Mouse (Mus musculus) embryo, embryonic 9.5 days (tissue): ENCODE measurements around the gene Usp46.
A peak's percentile ranks its signal among the peaks of the same experiment; 100 is the strongest.
"Not testable (repeated sequence)": the region's sequence is repeated elsewhere in the genome, so short reads cannot be mapped to it uniquely, and the experiment has no call there.

Experiments
- DNase-seq: peaks from one replicate; pipeline ENCODE4 v3.0.0-alpha.2; 2017; ENCODE audit errors: extremely low spot score

The Usp46 gene

DNA sequence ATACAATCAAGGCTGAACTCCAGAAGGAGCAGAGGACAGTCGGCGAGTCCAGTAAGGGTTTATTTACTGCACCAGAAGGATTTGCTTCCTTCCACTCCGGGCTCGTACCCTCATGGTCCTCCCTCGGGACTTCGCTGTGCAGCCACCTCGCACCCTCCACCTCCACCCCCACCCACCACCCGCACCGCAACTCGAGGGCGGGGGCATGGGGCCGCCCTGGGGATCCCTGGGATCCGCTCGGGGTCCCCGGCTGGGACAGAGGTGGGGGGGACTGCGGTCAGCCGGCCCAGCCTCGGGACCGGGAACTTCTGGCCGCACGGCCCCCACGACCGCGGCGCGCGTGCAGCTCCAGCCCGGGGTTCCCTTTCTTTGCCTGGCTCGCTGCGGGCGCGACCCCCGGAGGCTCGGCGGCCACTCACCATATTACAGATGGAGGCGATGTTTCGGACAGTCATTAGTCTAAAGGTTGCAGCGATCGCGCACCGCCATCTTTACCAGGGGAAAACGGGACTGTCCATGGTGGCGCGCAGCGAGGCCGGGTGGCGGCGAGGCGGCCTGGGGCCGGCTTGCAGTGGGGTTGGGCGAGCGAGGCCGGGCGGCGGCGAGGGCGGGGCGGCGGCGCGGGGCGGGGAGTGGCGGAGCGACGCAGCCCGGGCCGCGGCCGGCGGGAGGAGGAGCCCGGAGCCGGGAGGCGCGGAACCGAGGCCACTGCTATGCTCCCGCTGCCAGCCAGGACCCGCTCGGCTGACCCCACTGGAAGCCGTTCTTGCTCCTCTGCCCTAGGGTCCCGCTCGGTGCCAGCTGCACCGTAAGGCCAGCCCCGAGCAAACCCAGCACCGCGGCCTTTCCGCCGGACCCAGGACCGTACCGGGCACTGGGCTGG lies at the start of gene Usp46:
Gene Usp46, minus strand, starts transcription at position 601 of the 883 bp plus-strand sequence.
- DNase-seq = peak; percentile 88

- DNase-seq = no peak
Measured at GRCm38 (mm10) chr5:74113961-74114689, 45.9 kb upstream of the Usp46 start.

DNA sequence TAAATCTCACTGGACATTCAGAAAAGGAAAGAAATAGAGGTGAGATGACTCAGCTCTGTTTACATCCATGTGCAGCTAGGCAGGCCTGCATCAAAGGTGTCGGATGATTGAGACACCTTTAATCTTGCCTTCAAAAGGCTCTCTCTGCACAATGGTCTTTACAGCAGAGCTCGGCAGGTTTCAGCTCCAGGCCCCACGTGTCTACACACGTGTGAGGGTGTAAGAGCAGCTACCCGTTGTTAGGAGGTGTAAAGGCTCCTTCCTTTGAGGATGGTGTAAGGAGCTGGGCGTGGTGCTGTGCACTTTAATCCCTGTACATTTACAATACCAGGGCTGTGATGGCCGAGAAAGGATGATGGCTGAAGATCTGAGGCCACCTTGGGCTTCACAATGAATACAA lies 37.2 kb upstream of the Usp46 start:
- DNase-seq = no peak

DNA sequence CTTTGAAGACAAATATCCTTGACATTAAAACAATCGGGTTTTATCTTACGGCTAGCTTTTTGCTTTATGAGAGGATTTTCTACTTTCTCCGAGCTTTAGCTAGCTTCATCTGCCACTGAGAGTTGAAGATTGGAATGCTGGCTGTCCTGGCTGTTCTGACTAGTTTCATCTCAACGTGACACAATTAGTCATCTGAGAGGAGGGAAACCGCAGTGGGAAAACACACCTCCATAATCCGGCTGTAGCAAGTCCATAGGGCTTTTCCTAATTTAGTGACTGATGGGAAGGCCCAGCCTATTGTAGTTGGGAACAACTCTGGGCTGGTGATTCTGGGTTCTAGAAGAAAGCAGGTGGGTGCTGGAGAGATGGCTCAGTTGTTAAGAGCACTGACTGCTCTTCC lies 33.5 kb upstream of the Usp46 start:
- no peak for DNase-seq

GRCm38 (mm10) chr5:74099046-74099445 lies 30.8 kb upstream of the Usp46 start:
- no peak for DNase-seq

GRCm38 (mm10) chr5:74097854-74098220 lies 29.6 kb upstream of the Usp46 start:
- no peak for DNase-seq

GRCm38 (mm10) chr5:74097116-74097853 lies 29.1 kb upstream of the Usp46 start:
- DNase-seq = no peak

- no peak for DNase-seq
Measured at GRCm38 (mm10) chr5:74096060-74096459, 27.8 kb upstream of the Usp46 start.

- no peak for DNase-seq
Measured at GRCm38 (mm10) chr5:74095611-74096010, 27.4 kb upstream of the Usp46 start.

DNA sequence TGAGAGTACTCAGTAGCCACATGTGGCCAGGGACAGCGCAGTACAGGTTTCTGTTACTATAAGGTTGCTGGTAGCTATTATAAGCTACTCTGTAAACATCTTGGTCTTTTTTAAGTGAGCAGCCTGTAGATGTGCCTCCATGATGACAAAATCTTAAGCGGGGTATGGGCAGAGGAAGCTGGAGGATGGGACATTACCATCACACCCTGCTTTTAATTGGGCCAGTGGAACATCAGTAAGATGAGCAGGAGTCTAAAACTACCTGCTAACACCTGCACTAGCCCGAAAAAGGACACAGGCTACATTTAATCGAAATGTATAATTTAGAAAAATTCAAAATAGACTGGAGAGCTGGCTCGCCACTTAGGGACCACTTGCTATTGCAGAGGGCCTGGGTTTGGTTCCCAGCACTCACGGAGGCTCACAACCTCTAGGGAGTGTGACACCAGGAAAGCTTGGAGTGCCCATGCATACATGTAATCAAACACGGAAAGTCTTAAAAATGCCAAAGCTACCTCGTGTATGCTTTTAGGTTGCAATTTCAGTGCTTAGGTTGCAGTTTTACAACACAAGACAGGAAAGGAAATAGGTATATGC lies 26.7 kb upstream of the Usp46 start:
- DNase-seq = no peak

DNA sequence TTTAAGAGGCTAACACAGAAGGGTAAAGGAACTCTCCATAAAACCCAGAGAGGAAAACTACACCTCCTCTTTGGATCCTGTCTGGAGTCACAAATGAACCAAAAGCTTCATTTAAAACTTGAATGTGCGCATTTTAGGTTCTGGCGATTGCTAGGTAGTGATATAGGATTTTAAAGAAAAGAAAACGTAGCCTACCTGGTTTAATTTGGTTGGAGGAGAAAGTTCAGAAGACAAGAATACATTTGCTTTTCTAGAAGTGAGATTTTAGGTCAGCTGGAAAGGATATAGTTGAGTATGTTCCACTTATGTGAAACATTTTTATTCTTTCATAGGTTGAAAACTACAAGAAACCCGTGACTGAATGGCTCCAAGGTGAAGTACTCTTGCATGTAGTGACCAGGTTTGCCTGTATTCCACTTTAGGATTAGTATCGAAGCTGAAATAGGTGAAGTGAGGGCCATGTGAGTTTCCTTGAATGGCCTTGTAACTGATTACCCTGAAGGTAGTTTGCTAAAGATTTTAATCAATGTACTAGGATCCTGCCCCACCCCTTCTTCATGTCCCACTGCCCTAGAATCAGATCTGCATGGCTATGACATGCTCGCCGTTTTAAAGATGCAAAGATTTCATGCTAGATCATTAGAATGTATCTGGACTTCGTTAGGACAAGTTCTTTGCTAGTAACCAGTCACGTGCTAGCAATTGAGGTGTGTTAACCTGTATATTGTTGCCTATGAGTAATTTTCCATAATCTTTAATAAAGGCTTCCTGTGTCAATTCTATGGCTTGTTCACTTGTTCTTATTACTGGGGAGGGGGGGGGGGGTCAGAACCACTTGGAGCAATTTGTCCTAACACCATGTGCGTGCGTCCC lies 25.6 kb upstream of the Usp46 start:
- DNase-seq = no peak

GRCm38 (mm10) chr5:74092833-74093555 lies 24.8 kb upstream of the Usp46 start:
- DNase-seq = peak; percentile 96

DNA sequence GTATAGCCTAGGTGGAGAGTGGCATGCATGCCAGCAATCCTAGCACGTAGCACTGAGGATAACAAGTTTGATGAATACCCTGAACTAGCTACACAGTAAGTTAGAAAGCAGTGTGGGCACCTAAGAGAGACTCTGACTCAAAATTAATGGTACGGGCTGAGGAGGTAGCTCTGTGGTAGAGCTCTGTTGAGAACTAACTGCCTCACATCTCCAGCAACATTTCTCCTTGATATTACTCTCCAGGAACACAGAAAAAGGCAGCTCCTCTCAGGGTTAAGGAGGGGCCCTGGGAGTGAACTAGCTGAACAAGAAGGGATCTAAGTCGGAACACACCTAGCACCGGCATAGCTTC lies 24.2 kb upstream of the Usp46 start:
- DNase-seq = no peak

- no peak for DNase-seq
Measured at GRCm38 (mm10) chr5:74089643-74090042, 21.4 kb upstream of the Usp46 start.

- DNase-seq = no peak
Measured at GRCm38 (mm10) chr5:74081756-74082155, 13.5 kb upstream of the Usp46 start.

GRCm38 (mm10) chr5:74078861-74079615 lies 10.8 kb upstream of the Usp46 start:
- no peak for DNase-seq

DNA sequence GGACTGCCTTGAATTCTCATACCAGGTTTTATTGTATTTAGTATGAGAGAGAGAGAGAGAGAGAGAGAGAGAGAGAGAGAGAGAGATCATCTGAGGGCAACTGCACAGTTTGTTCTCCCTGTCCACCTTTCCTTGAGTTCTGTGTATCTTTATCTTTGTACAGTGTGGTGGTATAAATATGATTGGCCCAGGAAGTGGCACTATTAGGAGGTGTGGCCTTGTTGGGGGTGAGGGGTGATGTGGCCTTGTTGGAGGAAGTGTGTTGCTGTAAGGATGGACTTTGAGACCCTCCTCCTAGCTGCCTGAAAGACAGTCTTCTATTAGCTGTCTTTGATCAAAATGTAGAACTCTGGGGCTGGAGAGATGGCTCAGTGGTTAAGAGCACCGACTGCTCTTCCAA lies 10.2 kb upstream of the Usp46 start:
- DNase-seq = no peak

- DNase-seq = no peak
Measured at GRCm38 (mm10) chr5:74077959-74078358, 9.7 kb upstream of the Usp46 start.

GRCm38 (mm10) chr5:74076759-74077158 lies 8.5 kb upstream of the Usp46 start:
- DNase-seq = no peak

DNA sequence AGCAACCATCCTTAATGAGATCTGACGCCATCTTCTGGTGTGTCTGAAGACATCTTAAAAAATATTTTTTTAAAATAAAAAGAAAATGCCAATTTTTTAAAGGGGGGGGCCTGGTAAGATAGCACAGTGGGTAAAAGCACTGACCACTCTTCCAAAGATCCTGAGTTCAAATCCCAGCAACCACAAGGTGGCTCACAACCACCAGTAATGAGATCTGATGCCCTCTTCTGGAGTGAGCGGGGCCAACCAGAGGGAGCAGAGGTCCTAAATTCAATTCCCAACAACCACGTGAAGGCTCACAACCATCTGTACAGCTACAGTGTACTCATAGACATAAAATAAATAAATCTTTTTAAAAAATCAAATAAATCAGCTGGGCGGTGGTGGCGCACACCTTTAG lies 2.3 kb upstream of the Usp46 start:
- not testable (repeated sequence) for DNase-seq
